9 mouse cellular contexts compared by ENCODE assay signal in the genomic region with DNA sequence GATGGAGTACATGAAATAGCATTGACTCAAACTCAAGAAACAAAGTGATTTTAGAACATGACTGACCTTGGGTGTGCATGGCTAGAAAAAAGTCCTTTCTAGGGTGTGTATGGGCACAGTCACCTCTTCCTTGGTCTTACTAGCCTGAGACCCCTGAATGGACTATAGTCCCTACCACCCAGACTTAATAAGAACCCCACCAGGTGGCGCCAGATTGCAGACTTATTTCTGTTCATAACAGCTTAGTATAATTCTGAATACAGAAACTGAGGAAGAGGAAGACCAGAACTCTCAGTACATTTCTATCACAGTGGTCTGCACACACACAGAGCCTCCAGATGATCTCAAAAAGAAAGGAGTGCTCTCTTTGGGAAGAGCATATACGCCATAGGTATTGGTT.
DNase-seq lines count a peak whose midpoint lies in the region; ATAC-seq and TF ChIP-seq lines count a peak whose summit lies in the region.
"Had no signal": no experiment of that assay in that cellular context is flagged by ENCODE, and none has a peak within 500 bp of the region (broad histone marks: within the 10 kb centered on the region; RNA-seq: fewer than 3 reads in every experiment).

No protein-coding gene starts in this region.

- ATAC-seq in forebrain, postnatal 0 days: no peak
- ATAC-seq in megakaryocyte-erythroid progenitor cell, adult 5-6 weeks (replicated peaks; ENCODE audit: low FRiP score, low TSS enrichment, poor library complexity, severe bottlenecking): peak; percentile 83

- peak; percentile 50 for DNase-seq in heart, adult 8-10 months (ENCODE audit: low spot score)
- no peak for DNase-seq in heart, embryonic 10.5 days (ENCODE audit: low spot score)
- DNase-seq in c-Kit-positive CD71-positive TER-119-negative erythroid progenitor cells, embryonic 14.5 days (ENCODE audit: low read depth): peak; percentile 55
- DNase-seq in forebrain, postnatal 0 days: peak; percentile 63
- peak; percentile 50 to 67 for DNase-seq in layer of hippocampus, postnatal 14 days (ENCODE audit: low spot score in 2 of 2)
- DNase-seq in natural killer cell, adult 2 months (ENCODE audit: low spot score in 2 of 2): no peak

- H3K4me2 ChIP-seq in forebrain, postnatal 0 days (ENCODE audit: low read depth): no peak overlapping the region

- H3K9ac ChIP-seq in forebrain, postnatal 0 days: no peak overlapping the region

- H3K4me1 ChIP-seq in heart, embryonic 10.5 days: no peaks in the 10 kb centered on the region
- H3K4me1 ChIP-seq in E14TG2a.4 (replicated peaks; ENCODE audit: low read depth, low read length): no peaks in the 10 kb centered on the region
- H3K4me1 ChIP-seq in forebrain, postnatal 0 days (ENCODE audit: insufficient read depth): 0 out of 2 replicates have a peak, but pooled peaks cover 3% of the 10 kb centered on the region

- H3K27me3 ChIP-seq in heart, embryonic 10.5 days (ENCODE audit: insufficient read depth, poor library complexity, severe bottlenecking): no peaks in the 10 kb centered on the region
- H3K27me3 ChIP-seq in E14TG2a.4 (ENCODE audit: insufficient read depth, low read length): no peaks in the 10 kb centered on the region
- no peaks in the 10 kb centered on the region for H3K27me3 ChIP-seq in forebrain, postnatal 0 days (ENCODE audit: insufficient read depth, low read length)
- H3K27me3 ChIP-seq: megakaryocyte, embryonic 14.5 days had no signal

- peaks cover 7% of the 10 kb centered on the region; the same call in 1 of the 2 replicates for H3K36me3 ChIP-seq in heart, embryonic 10.5 days
- H3K36me3 ChIP-seq in E14TG2a.4 (ENCODE audit: insufficient read depth, low read length): no peaks in the 10 kb centered on the region
- peaks cover 62% of the 10 kb centered on the region for H3K36me3 ChIP-seq in forebrain, postnatal 0 days (ENCODE audit: insufficient read depth)

- no peak overlapping the region for H3K27ac ChIP-seq in heart, embryonic 10.5 days
- H3K27ac ChIP-seq in forebrain, postnatal 0 days (ENCODE audit: low read depth, low read length): no peak overlapping the region

- WGBS in heart, embryonic 10.5 days: 47% methylated on average over 2 of the region's 2 CpGs
- WGBS in forebrain, postnatal 0 days: 54% methylated on average over 2 of the region's 2 CpGs

- H3K9me3 ChIP-seq in heart, embryonic 10.5 days: no peaks in the 10 kb centered on the region
- H3K9me3 ChIP-seq in E14TG2a.4 (ENCODE audit: low read length): no peaks in the 10 kb centered on the region
- no peaks in the 10 kb centered on the region for H3K9me3 ChIP-seq in forebrain, postnatal 0 days (ENCODE audit: low read length)
- H3K9me3 ChIP-seq: megakaryocyte, embryonic 14.5 days had no signal

- TF ChIP-seq CTCF in E14TG2a.4 (conservative IDR thresholded peaks at IDR 0.05; ENCODE audit: low read length): peak; percentile 53
- peak; percentile 63 for TF ChIP-seq CTCF in forebrain, postnatal 0 days (IDR thresholded peaks at IDR 0.05; ENCODE audit: low read depth)

- no peak overlapping the region for H3K4me3 ChIP-seq in heart, embryonic 10.5 days
- H3K4me3 ChIP-seq in E14TG2a.4 (replicated peaks; ENCODE audit: low read length): no peak overlapping the region
- H3K4me3 ChIP-seq in forebrain, postnatal 0 days (ENCODE audit: low read depth, low read length): no peak overlapping the region
- H3K4me3 ChIP-seq: megakaryocyte, embryonic 14.5 days had no signal

Comparison
In these comparisons a context has a peak if more than half of its experiments do, and no peak if none do; other contexts are left out.
1. DNase-seq: peak in heart, adult 8-10 months (single experiment), c-Kit-positive CD71-positive TER-119-negative erythroid progenitor cells, embryonic 14.5 days (single experiment), forebrain, postnatal 0 days (single experiment) and layer of hippocampus, postnatal 14 days (2 of 2); none in heart, embryonic 10.5 days (single experiment) and natural killer cell, adult 2 months (0 of 2).